Mouse (Mus musculus) urinary bladder, adult 2 months (tissue): ENCODE results near the gene Dnah6. TPM values are rescaled to one million over a fixed set of nuclear protein-coding genes. Genes with fewer than 3 reads are reported as not detected.
A peak's percentile ranks its signal among the peaks of the same experiment; 100 is the strongest.

ENCODE experiments used
- DNase-seq: peaks from one replicate; pipeline ENCODE4 v3.0.0; 2022; ENCODE audit warnings: low spot score
- polyA plus RNA-seq: library from polyadenylated mRNA; depleted of rRNA; stranded (reverse); fragments of >200 nt; gene quantifications from 2 replicates; pipeline ENCODE4 v1.2.3, GENCODE M21; 2012

The Dnah6 gene
- polyA plus RNA-seq, 1 experiment: 0.01 TPM

DNA sequence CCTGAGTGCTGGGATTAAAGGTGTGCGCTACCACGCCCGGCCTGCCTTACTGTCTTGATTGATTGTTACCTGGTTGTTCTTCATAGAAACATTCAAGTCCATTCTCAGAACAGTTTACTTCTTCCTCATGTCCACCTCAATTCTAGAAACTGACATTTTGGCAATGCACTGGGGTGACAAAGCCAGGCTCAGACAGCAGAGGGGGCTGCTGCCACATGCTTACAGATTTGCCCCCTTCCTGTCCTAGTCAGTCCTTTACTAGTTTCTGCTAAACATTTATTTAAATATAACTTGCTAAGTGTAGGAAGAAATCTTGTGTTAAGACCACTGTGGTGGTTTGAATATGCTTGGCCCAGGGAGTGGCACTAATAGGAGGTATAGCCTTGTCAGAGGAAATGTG, 192.6 kb downstream of the Dnah6 start:
- no peak for DNase-seq

DNA sequence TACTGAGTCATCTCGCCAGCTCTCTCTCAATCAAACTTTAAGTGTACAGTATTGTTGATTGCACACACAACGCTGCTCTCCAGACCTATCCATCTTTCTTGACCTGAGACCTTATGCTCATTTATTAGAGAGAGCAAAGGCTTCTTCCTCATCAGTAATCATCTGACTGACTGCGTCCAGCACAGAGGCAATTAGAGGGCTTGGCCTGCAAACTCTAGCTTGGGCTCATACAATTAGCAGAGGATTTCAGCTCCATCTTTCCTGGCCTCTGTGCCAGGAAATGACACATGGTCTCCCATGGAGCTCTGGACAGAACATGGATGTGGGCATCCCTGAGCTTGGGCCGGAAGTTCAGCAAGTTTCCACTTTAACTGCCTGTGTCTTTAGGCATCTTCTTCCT, 193.6 kb downstream of the Dnah6 start:
- DNase-seq: no peak

DNA sequence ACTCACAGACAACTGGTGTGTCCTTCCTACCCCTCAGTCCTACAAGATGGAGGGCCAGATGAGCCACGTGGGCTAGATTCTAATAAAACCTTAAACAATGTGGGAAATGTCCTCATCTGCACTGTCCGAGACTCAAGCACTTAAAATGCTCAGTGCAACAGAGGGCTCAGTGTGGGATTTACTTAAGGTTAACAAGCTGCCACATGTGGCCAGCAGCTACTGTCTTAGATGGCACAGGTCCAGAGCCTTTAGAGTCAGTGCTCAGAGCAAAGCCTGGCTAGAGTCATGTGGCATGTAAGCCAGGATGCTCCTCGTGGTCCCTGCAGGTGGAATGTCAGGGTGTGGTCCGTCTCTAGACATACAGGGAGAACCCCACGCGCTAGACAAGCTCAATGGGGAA, 194.6 kb downstream of the Dnah6 start:
- DNase-seq: no peak

DNA sequence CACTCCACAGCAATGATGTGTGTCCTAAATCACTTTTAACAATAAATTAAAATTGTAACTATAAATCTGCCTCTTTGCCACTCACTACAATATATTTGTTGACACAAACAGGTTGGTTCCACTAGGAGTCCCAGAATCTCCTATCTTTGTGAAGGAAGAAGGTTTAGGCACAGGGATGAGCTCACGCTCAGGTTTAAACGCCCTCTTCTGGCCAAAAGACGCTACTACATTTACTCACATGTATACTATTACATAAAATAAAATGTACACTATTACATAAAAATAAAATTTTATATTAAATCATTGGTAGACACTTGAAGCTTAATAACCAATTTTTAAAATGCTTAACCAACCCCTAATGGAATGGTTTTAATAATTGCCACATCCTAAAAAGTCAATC, 201.4 kb downstream of the Dnah6 start:
- DNase-seq: no peak

DNA sequence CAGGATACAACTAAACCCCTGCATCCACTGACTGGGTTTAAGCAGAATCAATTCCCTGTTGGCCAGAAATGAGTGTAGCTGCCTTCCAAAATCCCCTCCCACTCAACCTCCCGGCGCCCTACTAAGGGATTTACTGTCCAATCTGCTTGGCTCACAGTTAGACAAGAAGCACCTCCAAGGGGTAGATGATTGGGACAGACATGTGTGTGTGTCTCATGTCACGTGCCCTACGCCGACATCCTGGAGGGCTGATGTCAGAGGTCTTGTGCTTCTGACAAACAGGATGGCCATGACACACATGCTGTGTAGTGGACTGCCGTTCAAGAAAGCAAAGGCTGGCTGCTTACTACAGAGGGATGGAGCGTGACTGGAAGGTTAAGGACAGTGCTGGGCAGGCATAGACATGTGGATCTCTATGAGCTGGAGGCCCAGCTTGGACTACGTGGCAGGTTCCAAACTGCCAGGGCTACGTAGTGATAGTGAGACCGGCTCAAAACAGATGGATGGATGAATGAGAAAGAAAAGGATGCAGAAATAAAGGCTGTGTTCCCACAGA, 202.6 kb downstream of the Dnah6 start:
- DNase-seq: no peak

DNA sequence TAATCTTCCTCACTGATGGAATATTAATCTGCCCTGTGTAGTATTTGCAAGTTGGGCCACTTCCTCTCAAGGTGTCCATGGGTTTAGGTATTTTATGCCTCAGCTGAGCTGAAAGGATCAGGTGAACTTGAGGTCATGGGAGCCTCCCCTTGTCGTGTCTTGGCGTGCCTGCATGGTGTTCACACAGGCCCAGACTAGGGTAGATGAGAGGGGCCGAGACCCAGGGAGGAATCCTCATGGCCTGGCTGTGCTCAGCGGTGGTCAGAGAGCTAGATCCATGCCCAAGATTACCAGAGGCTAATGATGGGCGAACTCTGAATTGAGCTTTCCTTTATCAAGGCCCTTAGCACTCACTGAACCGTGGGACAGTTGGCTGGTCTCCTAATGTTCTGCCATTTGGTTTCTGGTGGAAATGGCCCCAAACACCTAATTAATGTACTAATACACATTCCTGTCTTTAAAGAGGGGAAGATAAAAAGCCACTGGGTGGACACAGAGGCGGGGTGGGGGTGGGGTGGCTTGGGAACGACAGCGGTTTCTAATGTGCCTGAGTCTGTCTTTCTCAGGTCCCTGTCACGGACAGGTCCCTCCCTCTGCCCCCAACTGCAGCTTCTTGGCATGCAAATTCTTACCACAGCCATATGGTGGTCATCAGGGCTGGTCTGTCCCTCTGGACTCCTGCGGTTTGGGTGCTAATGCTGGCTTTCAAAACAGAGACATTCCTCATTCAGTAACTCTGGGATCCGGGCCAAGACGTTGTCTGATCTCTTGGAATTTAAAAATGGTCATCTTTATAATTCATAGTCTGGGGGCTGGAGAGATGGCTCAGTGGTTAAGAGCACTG, 206.9 kb downstream of the Dnah6 start:
- DNase-seq: no peak

DNA sequence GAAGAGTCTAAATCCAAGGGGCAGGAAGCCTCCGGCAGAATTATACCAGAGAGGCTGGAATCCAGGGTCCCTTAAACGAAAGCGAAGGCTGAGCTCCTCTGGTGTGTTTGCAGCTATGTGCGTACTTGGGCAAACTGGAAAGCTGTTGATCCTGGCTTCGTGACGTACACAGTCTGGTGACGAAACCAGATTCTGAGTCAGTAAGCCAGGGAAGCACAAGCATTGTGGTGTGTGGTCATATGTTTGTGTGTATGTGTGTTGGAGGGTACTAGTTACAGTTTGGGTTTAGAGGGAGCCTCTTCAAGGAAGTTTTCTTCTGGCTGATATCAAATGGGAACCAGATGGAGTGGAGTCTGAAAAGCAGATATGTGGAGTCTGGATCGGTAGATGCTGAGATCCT, 208.5 kb downstream of the Dnah6 start:
- no peak for DNase-seq

DNA sequence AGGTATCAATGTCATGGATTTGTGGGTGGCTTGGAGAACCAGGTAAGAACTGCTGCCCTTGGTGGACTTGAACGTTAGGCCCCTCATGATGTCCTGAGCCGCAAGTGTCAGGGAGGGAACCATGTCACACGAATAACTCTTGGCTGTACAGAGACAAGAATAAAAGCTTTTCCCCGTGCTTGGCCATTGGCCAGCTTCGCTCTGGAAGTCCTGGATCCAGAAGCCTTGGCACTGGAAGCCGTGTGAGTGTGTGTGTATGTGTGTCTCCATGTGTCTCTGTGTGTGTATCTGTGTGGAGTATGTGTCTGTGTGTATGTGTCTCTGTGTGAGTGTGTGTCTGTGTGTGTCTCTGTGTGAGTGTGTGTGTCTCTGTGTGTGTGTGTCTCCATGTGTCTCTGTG, 209.6 kb downstream of the Dnah6 start:
- no peak for DNase-seq

DNA sequence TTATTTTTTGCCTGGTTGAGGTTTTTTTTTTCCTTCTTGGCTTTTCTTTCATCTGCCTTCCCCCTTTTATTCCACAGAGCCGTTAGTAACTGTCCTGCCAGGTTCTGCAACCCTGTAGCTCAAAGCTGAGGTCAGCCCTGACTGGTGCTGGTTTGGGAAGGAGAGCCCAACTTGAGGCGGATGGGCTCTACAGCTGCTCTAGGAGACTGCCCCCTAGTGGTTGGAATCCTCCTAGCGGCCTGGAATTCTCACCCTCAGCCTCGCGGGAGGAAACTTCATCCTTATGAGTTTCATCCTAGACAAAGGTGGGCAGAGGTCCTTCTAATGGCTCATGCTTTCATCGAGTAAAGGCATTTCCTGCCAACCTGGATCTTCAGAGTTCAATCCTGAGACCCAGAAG, 211.4 kb downstream of the Dnah6 start:
- peak; percentile 31 for DNase-seq

DNA sequence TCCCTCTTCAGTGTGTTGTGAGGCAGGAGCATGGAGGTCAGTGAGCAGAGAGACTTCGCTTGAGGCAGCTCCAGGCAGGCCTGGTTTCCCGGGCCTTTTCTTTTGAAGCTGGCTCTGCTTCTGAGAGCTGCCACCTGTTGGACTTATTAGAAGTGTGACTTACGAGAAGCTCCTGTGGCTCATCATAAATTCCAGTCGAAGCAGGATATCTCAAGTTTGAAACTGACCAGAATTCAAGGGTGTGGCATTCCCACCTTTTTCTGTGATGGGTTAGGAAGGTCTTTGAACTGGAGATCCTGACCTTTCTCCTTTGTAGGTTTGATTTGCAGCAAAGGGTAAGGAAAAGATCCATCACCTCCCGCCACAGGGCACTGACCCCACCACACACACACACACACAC, 217.8 kb downstream of the Dnah6 start:
- no peak for DNase-seq

DNA sequence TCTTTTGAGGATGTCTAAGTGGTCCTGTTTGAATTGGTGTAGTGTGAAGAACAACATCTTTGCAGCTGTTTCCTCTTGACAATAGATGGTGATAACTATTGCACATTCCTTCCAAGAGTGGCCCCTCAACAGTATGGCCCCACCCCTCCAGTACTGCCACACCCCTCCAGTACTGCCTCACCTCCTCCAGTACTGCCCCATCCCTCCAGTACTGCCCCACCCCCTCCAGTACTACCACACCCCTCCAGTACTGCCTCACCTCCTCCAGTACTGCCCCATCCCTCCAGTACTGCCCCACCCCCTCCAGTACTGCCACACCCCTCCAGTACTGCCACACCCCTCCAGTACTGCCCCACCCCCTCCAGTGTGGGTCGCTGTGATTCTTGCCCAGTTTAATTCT, 219.1 kb downstream of the Dnah6 start:
- DNase-seq: no peak

DNA sequence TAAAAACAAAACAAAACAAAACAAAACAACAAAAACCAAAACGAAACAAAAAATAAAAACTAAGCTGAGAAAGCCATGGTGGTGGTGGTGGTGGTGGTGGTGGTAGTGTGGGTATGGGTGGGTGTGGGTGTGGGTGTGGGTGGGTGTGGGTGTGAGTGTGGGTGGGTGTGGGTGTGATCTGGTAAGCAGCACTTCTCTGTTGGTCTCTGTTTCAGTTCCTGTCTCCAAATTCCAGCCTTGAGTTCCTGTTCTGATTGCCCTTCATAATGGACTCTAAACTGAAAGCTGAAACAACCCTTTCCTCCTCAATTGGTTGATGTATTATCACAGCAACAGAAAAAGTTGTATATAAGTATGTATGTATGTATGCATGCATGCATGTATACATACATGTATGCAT, 222.6 kb downstream of the Dnah6 start:
- DNase-seq: no peak

DNA sequence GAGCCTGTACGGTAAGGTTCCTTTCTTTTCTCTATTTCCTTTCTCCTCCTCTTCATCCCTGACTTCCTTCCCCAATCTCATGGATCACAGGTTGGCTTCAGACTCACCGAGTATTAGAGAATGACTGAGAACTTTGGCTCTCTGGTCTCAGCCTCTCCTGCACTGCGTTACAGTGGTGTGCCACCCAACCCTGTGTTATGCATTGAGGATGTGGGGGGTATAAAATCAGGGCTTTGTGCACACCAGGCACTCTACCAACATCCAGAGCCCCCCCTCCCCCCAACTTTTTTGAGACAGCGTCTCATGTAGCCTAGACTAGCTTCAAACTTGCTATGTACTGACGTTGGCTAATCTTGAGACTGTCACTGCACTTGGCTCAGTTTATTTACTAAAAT, 227.8 kb downstream of the Dnah6 start:
- no peak for DNase-seq

DNA sequence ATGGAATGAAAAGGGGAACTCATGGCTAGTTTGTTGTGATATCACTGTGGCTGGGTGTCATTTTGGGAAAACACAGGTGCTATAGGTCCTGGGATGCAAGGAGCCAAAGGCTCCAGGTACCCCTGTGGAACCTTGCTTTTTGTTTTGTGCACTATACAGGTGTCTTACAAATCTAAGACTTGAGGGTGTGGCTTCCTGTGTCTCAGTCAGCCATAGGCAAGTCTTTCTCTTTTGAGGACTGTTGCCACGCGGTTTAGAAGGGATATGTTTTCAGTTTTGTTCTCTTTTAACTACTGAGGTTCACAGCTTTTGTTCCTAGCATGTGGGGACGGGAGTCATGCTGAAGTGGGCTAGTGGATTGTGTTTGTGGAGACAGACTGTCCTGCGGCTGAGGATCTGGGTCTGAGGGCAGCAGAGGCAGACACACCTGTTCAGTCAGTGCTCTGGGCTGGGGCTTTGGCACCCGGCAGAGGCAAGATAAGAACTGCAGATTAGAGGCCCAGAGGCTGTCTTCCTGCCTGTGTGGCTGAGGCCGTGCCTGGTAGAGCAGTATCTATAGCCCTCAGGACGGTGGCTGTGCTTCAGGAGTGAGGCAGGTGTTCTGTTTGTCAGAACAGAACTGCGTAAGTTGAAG, 228.3 kb downstream of the Dnah6 start:
- no peak for DNase-seq

DNA sequence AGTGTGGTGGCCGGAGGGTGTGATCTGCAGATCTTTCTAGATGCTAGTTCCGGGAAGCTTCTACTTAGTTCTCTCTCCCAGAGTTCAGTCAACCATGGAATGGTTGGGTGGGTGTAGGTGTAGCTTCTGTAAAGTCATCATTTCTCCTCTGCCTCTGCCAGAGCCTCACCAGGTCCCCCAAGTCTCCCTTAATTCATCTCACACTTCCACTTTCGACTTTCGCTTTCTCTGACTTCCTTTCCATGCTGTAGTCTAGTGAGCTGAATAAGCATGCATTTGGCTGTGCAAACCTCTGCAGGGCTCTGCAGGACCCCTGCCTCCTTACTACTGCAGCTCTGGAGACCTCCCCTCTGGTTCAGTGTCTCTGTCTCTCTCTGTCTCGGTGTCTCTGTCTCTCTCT, 231.2 kb downstream of the Dnah6 start:
- no peak for DNase-seq

DNA sequence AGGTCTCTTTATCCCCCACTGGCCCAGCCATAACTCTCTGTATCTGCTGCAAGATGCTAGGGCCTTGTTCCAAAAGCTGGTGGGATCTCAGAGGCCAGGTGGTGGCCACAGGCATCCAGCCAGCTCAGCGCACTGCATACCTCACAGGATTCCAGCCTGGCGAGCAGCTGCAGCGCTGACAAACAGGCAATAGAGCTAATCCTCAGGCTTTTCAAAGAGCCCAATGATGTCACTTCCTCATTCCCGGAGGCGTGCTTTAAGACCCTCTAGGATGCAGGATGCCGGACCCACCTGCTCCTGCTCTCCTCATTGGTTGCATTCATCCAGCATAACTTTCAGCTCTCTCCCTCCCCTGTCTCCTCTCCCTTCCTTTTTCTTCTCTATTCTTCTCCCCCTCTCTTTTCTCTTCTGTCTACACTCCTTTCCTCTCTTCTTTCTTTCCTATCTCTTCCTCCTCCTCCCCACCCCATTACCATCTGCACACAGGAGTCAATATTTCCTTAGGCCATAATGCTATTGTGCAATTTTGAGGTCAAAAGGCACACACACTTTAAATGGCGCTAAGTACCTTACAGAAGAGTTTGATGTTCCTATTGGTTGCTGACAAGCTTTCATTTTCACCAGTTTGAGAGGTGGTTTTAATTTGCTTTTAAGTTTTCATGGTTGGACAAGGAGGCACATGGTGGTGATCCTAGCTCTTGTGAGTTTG, 232.3 kb downstream of the Dnah6 start:
- DNase-seq: no peak

DNA sequence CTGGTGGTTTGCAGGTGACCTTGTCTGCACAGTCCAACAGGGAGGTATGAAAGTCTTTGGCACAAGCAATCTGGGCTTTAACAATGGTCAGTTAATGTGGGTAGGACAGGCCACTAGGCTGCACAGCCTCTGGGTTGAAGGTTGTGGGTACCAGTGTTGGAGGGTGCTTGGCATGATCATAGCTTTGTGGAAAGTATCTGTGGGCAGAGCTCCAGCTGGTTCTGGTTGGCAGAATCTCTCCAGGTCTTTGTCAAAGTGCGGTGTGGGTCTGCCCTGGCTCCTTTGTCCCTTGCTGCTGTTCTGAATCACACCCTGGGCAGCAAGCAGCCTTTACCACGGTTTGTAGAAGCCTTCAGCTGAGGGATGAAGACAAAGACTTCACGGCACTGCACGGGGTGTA, 238.9 kb downstream of the Dnah6 start:
- DNase-seq: no peak

DNA sequence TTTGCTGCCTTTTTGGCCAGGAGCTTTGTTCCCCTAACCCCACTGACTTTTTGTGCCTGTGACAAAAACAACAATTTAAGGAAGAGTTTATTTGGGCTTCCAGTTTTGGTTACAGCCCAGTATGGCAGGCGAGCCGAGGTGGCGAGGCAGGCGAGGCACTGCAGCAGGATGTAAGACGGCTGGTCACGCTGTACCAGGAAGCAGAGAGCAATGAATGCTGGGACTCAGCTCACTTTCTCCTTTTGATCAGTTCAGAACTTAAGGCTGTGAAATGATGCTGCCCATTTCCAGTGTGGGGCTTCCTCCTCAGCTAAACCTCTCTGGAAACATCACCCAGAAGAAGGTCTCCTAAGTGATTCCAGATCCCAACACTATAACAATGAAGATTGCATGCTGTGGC, 239.6 kb downstream of the Dnah6 start:
- no peak for DNase-seq

DNA sequence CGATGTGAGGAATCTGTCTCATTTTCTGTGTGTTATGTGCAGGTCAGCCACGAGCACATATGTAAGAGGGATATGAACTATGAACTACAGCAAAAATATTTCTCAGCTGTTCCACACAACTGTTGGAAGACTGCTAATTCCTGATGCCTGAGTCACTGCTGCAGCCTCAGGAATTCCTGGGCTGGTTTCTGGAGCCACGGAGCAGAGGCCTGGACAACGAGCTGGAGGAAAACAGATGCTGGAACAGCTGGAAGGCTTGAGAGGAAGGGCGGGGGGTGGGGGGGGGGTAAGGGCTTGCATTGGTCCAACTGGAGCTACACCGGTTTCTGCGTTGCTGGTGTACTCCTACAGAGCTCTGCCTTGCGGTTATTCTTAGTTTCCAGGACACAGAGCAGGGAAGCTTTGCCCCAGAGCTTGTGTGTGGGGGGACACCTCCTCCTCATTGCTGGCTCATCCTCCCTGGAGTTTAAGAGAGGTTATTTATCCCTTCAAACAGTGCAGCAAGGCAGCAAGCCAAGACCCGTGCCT, 240.3 kb downstream of the Dnah6 start:
- no peak for DNase-seq

DNA sequence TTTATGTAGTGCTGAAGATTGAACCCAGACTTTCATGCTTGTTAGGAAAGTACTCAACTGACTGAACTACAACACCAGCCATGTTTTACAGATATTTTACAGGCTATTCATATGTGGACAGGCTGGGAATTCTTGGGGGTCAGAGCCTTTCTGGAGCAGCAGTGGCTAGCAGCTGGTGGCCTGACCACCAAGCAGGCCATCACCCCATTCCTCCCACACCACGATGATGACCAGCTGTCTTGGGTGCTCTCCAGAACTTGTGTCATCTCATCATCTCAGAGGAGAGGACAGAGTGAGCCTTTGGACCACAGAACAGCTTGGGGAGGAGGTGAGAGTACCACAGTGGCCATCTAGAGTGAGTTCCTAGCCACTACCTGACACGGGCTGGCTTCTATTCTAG, 244.6 kb downstream of the Dnah6 start:
- DNase-seq: no peak

DNA sequence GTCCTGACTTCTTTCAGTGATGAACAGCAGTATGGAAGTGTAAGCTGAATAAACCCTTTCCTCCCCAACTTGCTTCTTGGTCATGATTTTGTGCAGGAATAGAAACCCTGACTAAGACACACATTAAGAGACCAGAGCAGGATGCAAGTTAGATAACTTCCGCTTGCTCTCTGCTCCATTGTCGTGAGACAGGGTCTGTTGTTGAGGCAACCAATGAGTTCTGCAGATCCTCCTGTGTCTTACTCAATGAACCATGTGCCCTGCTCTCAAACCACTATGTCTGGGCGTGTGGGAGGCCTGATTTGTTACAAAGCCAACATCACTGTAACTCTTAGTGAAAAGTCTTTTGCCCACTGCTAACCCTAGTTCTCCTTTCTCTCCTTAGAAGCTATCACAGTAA, 250.4 kb downstream of the Dnah6 start:
- DNase-seq: no peak

DNA sequence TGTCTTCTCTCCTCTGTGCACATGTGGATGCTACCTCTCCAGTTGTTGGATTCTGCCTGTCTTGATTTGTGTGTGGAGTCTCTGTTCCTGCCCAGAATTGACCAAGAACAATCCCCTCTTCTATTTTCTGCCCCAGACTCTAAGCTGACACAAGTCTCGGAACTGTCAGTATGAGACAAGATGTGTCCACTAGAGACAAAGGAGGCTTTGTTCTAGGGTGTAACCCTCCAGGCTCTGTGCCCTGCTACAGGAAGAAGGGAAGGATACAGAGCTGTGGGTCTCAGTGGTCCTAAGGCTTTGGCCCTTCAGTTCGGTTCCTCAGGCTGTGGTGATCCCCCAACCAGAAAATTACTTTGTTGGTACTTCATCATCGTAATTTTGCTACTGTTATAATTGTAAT, 251.7 kb downstream of the Dnah6 start:
- DNase-seq: no peak
